Mouse (Mus musculus): ENCODE results near the gene Enthd1. TPM values are rescaled to one million over a fixed set of nuclear protein-coding genes. Genes with fewer than 3 reads are reported as not detected.
"Not testable (repeated sequence)": the region's sequence is repeated elsewhere in the genome, so short reads cannot be mapped to it uniquely, and the experiment has no call there.

The Enthd1 gene
- polyA plus RNA-seq, 1 experiment from 2014 or later: not detected

DNA sequence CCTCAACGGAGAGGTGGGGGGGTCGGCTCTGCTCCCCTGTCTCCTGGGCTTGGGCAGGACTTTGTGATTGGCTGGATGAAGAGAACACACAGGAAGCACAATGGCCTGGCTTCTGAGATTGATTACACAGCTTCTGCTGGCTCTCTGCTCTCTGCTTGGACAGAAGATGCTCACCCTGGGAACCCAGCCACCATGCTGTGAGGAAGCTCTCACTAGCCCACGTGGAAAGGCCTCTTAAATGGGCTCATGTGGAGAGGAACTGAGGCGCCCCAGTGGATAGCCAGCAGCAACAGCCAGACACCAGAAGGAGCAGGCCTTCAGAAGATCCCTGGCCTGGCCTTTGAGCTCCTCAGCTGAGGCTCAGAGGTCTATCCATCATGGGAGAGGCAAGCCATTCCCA is 59.9 kb downstream of the Enthd1 start:
- Histone ChIP-seq H3K4me1 (ENCODE audit: control insufficient read depth, insufficient read depth, low read length) (no peaks in the 10 kb centered on the region), H3K27me3 (replicated peaks; ENCODE audit: control insufficient read depth, insufficient read depth, low read length) (no peaks in the 10 kb centered on the region), H3K9ac (ENCODE audit: low read depth, low read length) (no peak overlapping the region), H3K4me3 (ENCODE audit: low read length) (no peak overlapping the region), H3K27ac (ENCODE audit: low read length) (no peak overlapping the region), H3K9me3 (ENCODE audit: control insufficient read depth, low read length) (no peaks in the 10 kb centered on the region), H3K4me2 (ENCODE audit: low read depth, low read length) (no peak overlapping the region), H3K36me3 (ENCODE audit: control insufficient read depth, insufficient read depth, low read length) (no peaks in the 10 kb centered on the region)
- WGBS: 32% methylated on average over 4 of the region's 4 CpGs
- no peak for ATAC-seq

DNA sequence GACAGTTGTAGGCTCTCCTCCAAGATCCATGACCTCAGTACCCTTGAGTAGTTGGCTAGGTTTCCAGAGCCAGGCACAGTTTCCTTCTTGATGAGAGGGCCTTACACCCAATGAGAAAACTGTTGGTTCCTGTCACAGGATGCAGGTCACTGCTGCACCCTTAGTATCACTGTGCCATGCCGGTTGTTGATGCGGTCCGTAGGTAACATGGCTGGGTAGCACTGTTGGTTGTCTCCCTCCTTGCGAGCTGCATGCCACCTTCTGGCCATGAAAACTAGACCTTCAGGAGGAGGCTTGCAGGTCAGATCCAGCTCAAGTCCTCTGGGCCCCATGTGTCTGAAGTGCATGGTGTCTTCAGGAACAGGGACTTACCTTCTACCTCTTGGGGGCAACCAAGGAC is 61.8 kb downstream of the Enthd1 start:
- H3K27me3 ChIP-seq (replicated peaks; ENCODE audit: control insufficient read depth, insufficient read depth, low read length); H3K4me1 ChIP-seq (ENCODE audit: control insufficient read depth, insufficient read depth, low read length); ATAC-seq; H3K4me3 ChIP-seq (ENCODE audit: low read length); H3K27ac ChIP-seq (ENCODE audit: low read length); H3K9me3 ChIP-seq (ENCODE audit: control insufficient read depth, low read length); H3K4me2 ChIP-seq (ENCODE audit: low read depth, low read length); H3K9ac ChIP-seq (ENCODE audit: low read depth, low read length); H3K36me3 ChIP-seq (ENCODE audit: control insufficient read depth, insufficient read depth, low read length): not testable (repeated sequence)
- 90% methylated on average over 4 of the region's 4 CpGs for WGBS

DNA sequence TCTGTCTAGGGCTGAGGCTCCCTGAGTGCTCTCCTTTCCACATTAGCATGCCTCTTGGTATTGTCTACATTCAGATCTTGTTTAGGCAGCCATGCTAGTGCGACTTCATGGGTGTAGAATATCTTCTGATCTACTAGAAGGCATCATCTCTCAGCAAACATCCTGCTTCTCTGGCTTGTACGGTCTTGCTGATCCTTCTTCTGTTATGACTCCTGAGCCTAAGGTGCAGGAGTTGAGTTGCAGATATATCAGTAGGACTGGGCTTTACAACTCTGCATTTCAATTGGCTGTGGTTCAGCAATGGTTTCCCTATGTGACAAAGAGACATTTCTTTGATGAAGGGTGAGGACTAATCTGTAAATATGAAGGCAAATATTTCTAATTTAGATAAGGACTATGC is 62.2 kb downstream of the Enthd1 start:
- Histone ChIP-seq H3K36me3 (ENCODE audit: control insufficient read depth, insufficient read depth, low read length) (no peaks in the 10 kb centered on the region), H3K4me2 (ENCODE audit: low read depth, low read length) (no peak overlapping the region), H3K4me1 (ENCODE audit: control insufficient read depth, insufficient read depth, low read length) (no peaks in the 10 kb centered on the region), H3K27me3 (replicated peaks; ENCODE audit: control insufficient read depth, insufficient read depth, low read length) (no peaks in the 10 kb centered on the region), H3K9ac (ENCODE audit: low read depth, low read length) (no peak overlapping the region), H3K27ac (ENCODE audit: low read length) (no peak overlapping the region), H3K4me3 (ENCODE audit: low read length) (no peak overlapping the region), H3K9me3 (ENCODE audit: control insufficient read depth, low read length) (no peaks in the 10 kb centered on the region)
- WGBS: 86% methylated on average over 2 of the region's 2 CpGs
- ATAC-seq: no peak

DNA sequence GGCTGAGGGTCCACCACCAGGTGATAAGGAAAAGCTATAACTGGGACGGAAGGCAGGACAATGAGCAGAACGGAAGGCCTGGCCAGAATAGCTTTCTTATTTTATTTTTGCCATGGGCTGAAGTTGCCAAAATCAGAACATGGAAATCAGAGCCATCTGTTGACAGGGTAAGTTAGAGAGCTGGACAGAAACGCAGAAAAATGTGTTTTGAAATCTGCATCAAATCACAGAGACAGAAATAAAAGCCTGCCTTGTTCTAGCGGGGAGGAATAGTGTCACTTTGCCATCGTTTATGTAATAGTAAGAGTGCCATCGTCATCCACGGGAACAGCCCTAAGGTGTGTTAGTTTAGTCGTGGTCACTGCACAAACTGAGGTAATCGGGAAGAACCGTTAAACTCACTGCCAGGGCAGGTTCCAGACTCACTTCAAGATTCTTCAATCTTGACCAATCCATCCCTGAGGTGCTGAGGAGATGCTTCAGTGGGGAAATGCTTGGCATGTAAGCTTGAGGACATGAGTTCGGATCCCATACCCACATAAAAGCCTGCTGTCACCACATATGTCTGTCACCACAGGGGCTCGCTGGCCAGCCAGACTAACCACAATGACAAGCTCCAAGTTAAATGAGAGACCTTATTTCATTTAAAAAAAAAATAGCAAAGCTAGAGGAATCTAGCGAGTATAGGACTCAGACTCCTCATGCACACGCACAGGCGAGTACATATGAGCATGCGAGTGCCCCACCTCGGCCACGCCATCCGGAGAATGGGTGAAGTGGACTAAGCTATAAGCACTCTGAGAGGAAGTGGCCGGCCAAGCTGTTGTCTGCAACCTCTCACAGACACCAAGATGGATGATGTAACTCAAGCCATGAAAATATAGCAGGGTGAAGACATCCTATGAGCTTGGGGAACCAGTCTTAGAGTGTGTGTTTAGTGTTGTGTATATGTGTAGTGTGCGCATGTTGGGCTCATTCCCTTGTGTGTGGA is 63.6 kb downstream of the Enthd1 start:
- Histone ChIP-seq H3K4me2 (ENCODE audit: low read depth, low read length) (no peak overlapping the region), H3K4me1 (ENCODE audit: control insufficient read depth, insufficient read depth, low read length) (no peaks in the 10 kb centered on the region), H3K9ac (ENCODE audit: low read depth, low read length) (no peak overlapping the region), H3K4me3 (ENCODE audit: low read length) (no peak overlapping the region), H3K9me3 (ENCODE audit: control insufficient read depth, low read length) (no peaks in the 10 kb centered on the region), H3K36me3 (ENCODE audit: control insufficient read depth, insufficient read depth, low read length) (no peaks in the 10 kb centered on the region), H3K27ac (ENCODE audit: low read length) (no peak overlapping the region), H3K27me3 (replicated peaks; ENCODE audit: control insufficient read depth, insufficient read depth, low read length) (no peaks in the 10 kb centered on the region)
- no peak for ATAC-seq
- WGBS: 82% methylated on average over 21 of the region's 21 CpGs

DNA sequence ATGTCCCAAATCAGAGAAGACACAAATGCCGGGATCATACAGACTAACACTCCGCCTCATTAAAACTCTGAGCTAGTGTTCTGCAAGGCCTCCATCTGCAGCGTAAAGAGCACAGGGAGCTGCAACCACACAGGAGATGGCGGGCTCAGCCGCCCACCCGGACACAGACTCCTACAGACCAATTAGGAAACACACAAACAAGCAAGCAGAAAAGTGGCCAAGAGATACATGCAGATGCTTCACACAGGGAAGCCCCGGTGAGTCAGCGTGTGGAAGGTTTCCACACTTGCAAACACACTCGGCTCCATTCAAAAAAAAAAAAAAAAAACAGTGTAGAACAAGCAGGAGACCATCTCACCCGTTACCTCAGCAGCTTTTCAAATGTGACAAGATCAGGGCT is 64.5 kb downstream of the Enthd1 start:
- H3K36me3 ChIP-seq (ENCODE audit: control insufficient read depth, insufficient read depth, low read length): no peaks in the 10 kb centered on the region
- no peak overlapping the region for H3K9ac ChIP-seq (ENCODE audit: low read depth, low read length)
- 78% methylated on average over 10 of the region's 10 CpGs for WGBS
- H3K4me3 ChIP-seq (ENCODE audit: low read length): no peak overlapping the region
- no peak for ATAC-seq
- no peaks in the 10 kb centered on the region for H3K4me1 ChIP-seq (ENCODE audit: control insufficient read depth, insufficient read depth, low read length)
- no peaks in the 10 kb centered on the region for H3K9me3 ChIP-seq (ENCODE audit: control insufficient read depth, low read length)
- H3K27me3 ChIP-seq (replicated peaks; ENCODE audit: control insufficient read depth, insufficient read depth, low read length): no peaks in the 10 kb centered on the region
- no peak overlapping the region for H3K27ac ChIP-seq (ENCODE audit: low read length)
- H3K4me2 ChIP-seq (ENCODE audit: low read depth, low read length): no peak overlapping the region

DNA sequence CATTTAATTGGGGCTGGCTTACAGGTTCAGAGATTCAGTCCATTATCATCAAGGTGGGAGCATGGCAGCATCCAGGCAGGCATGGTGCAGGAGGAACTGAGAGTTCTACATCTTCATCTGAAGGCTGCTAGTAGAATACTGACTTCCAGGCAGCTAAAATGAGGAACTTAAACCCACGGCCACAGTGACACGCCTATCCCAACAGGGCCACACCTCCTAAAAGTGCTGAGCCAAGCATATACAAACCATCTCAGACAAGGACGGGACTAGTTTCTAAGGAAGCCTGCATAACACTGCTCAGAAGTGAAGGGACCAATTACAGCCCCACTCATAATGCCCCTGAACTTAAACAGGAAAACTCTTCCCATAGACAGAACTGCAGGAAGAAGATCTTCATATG is 67.2 kb downstream of the Enthd1 start:
- not testable (repeated sequence) for H3K4me3 ChIP-seq (ENCODE audit: low read length); H3K27ac ChIP-seq (ENCODE audit: low read length); H3K9ac ChIP-seq (ENCODE audit: low read depth, low read length); H3K4me1 ChIP-seq (ENCODE audit: control insufficient read depth, insufficient read depth, low read length); H3K27me3 ChIP-seq (replicated peaks; ENCODE audit: control insufficient read depth, insufficient read depth, low read length); H3K9me3 ChIP-seq (ENCODE audit: control insufficient read depth, low read length); H3K4me2 ChIP-seq (ENCODE audit: low read depth, low read length); H3K36me3 ChIP-seq (ENCODE audit: control insufficient read depth, insufficient read depth, low read length); ATAC-seq
- 52% methylated on average over 3 of the region's 3 CpGs for WGBS

DNA sequence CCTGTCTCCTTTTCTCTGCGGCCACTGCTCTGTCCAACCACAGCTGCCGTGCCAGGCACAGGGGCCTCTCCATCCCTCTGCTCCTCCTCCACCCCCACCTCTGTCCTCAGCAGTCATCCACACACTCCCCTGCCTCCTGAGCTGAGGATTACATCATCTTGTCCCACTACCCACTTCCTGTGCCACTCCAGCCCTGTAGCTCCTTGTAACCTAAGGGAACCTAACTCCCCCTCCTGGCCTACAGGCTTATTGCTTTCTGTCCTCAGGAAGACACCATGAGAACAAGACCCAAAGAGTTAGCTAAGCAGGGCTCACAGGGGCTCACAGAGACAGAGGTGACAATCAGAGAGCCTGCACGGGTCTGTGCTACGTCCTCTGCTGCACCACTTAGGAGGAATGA is 73.5 kb downstream of the Enthd1 start:
- Histone ChIP-seq H3K36me3 (ENCODE audit: control insufficient read depth, insufficient read depth, low read length) (no peaks in the 10 kb centered on the region), H3K27me3 (replicated peaks; ENCODE audit: control insufficient read depth, insufficient read depth, low read length) (no peaks in the 10 kb centered on the region; the same call in 1 of the 2 replicates), H3K9me3 (ENCODE audit: control insufficient read depth, low read length) (no peaks in the 10 kb centered on the region), H3K4me1 (ENCODE audit: control insufficient read depth, insufficient read depth, low read length) (no peaks in the 10 kb centered on the region), H3K27ac (ENCODE audit: low read length) (no peak overlapping the region), H3K4me3 (ENCODE audit: low read length) (no peak overlapping the region), H3K9ac (ENCODE audit: low read depth, low read length) (no peak overlapping the region), H3K4me2 (ENCODE audit: low read depth, low read length) (no peak overlapping the region)
- 73% methylated on average over 4 of the region's 4 CpGs for WGBS
- ATAC-seq: no peak

DNA sequence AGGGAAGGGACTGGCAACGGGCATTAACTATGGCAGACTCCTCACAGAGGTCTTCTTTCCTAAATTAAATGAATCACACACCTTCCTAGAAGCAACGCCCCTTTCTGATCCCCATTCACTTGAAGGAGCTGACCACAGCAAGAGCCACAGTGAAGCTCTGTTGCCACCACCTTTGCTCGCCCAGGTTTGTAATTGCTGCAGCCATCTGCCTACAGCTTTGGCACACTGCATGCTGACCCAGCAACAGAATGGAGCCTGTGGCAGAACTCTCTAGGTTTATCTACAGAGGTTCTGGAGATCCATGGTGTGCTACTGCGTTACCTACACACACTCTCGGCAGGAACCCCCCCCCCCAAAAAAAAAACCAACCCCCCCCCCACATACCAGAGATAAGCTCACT is 74.8 kb downstream of the Enthd1 start:
- H3K27me3 ChIP-seq (replicated peaks; ENCODE audit: control insufficient read depth, insufficient read depth, low read length): no peaks in the 10 kb centered on the region; the same call in 1 of the 2 replicates
- no peak overlapping the region for H3K4me3 ChIP-seq (ENCODE audit: low read length)
- no peak for ATAC-seq
- peaks cover 3% of the 10 kb centered on the region for H3K4me1 ChIP-seq (ENCODE audit: control insufficient read depth, insufficient read depth, low read length)
- 73% methylated on average over 5 of the region's 5 CpGs for WGBS
- no peak overlapping the region for H3K4me2 ChIP-seq (ENCODE audit: low read depth, low read length)
- H3K36me3 ChIP-seq (ENCODE audit: control insufficient read depth, insufficient read depth, low read length): no peaks in the 10 kb centered on the region
- no peak overlapping the region for H3K9ac ChIP-seq (ENCODE audit: low read depth, low read length)
- H3K27ac ChIP-seq (ENCODE audit: low read length): no peak overlapping the region
- no peaks in the 10 kb centered on the region for H3K9me3 ChIP-seq (ENCODE audit: control insufficient read depth, low read length)

DNA sequence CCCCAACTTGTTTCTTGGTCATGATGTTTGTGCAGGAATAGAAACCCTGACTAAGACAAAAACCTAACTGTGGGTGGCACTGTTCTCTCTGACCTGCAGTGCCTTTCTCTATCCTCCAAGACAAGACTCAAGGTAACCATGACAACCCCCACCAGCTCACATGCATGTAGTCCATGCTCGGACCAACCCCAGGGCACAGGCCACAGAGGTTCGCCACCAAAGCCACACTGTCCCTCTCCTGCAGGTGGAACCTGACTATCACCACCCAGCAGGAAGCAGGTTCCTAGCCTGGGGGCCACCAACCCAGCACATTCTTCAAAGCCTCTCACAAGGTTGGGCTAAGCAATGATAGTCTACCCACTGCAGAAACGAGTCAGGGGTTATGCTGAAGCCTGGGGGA is 76.3 kb downstream of the Enthd1 start:
- Histone ChIP-seq H3K4me3 (ENCODE audit: low read length) (no peak overlapping the region), H3K27ac (ENCODE audit: low read length) (no peak overlapping the region), H3K4me2 (ENCODE audit: low read depth, low read length) (no peak overlapping the region), H3K27me3 (replicated peaks; ENCODE audit: control insufficient read depth, insufficient read depth, low read length) (no peaks in the 10 kb centered on the region; the same call in 1 of the 2 replicates), H3K9ac (ENCODE audit: low read depth, low read length) (no peak overlapping the region), H3K36me3 (ENCODE audit: control insufficient read depth, insufficient read depth, low read length) (no peaks in the 10 kb centered on the region), H3K9me3 (ENCODE audit: control insufficient read depth, low read length) (no peaks in the 10 kb centered on the region), H3K4me1 (ENCODE audit: control insufficient read depth, insufficient read depth, low read length) (peaks cover 3% of the 10 kb centered on the region)
- no peak for ATAC-seq
- 68% methylated on average over 3 of the region's 3 CpGs for WGBS
